19 mouse cellular contexts compared by ENCODE assay signal in the genomic region with DNA sequence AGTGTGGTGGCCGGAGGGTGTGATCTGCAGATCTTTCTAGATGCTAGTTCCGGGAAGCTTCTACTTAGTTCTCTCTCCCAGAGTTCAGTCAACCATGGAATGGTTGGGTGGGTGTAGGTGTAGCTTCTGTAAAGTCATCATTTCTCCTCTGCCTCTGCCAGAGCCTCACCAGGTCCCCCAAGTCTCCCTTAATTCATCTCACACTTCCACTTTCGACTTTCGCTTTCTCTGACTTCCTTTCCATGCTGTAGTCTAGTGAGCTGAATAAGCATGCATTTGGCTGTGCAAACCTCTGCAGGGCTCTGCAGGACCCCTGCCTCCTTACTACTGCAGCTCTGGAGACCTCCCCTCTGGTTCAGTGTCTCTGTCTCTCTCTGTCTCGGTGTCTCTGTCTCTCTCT. TPM values are rescaled to one million over a fixed set of nuclear protein-coding genes. Genes with fewer than 3 reads are reported as not detected.
DNase-seq lines count a peak whose midpoint lies in the region; ATAC-seq and TF ChIP-seq lines count a peak whose summit lies in the region.
"Had no signal": no experiment of that assay in that cellular context is flagged by ENCODE, and none has a peak within 500 bp of the region (broad histone marks: within the 10 kb centered on the region; RNA-seq: fewer than 3 reads in every experiment).

No protein-coding gene starts in this region.

- WGBS in limb, embryonic 15.5 days: 80% methylated on average over 5 of the region's 5 CpGs
- WGBS in limb, embryonic 10.5 days: 86% methylated on average over 5 of the region's 5 CpGs
- whole genome bisulfite sequencing in macrophage (ENCODE audit: missing documents): 25% methylated on average over 5 of the region's 5 CpGs
- 58% methylated on average over 5 of the region's 5 CpGs for WGBS in small intestine, adult 2 months
- 77% methylated on average over 5 of the region's 5 CpGs for WGBS in heart, adult 2 months

- dilution Hi-C loops in CH12.LX (cut with MboI; ENCODE audit: extremely low pct_ligation_motif_present, extremely low pct_unique_long_range_greater_than_20kb, low sequenced_read_pairs): no loop called here

- H3K4me3 ChIP-seq in limb, embryonic 15.5 days: no peak overlapping the region
- H3K4me3 ChIP-seq in limb, embryonic 10.5 days: no peak overlapping the region
- H3K4me3 ChIP-seq in CH12.LX (replicated peaks in 1 of 3; ENCODE audit: low read depth in 2 of 3, low read length in 2 of 3, poor library complexity in 1 of 3) (peak overlapping the region in 1 of 3 experiments; percentile 33), macrophage (ENCODE audit: inconsistent target) (no peak overlapping the region)
- H3K4me3 ChIP-seq in small intestine, adult 2 months (ENCODE audit: low read depth, low read length): no peak overlapping the region
- H3K4me3 ChIP-seq in heart, adult 2 months: no peak overlapping the region
- H3K4me3 ChIP-seq: forebrain, embryonic 13.5 days; hindbrain, embryonic 13.5 days; limb, embryonic 13.5 days had no signal

- TF ChIP-seq CTCF in CH12.LX (conservative IDR thresholded peaks at IDR 0.05 in 1 of 2, IDR thresholded peaks at IDR 0.05 in 1 of 2; ENCODE audit: low read depth in 2 of 2, low read length in 2 of 2): no peak
- no peak for TF ChIP-seq CTCF in small intestine, adult 2 months (IDR thresholded peaks at IDR 0.05; ENCODE audit: extremely low read depth, insufficient read length, insufficient replicate concordance, low read depth, low read length)
- TF ChIP-seq CTCF in heart, adult 2 months (IDR thresholded peaks at IDR 0.05): no peak

- H3K27ac ChIP-seq in limb, embryonic 15.5 days: 0 out of 2 replicates have a peak overlapping the region, but pooled peaks have one; percentile 9
- no peak overlapping the region for H3K27ac ChIP-seq in limb, embryonic 10.5 days
- no peak overlapping the region for H3K27ac ChIP-seq in CH12.LX (ENCODE audit: insufficient read depth, low read depth)
- H3K27ac ChIP-seq in macrophage: peak overlapping the region; percentile 12; the same call in 1 of the 2 replicates
- H3K27ac ChIP-seq in small intestine, adult 2 months (ENCODE audit: insufficient read depth, low read depth, low read length): peak overlapping the region; percentile 8; the same call in 1 of the 2 replicates
- no peak overlapping the region for H3K27ac ChIP-seq in heart, adult 2 months
- H3K27ac ChIP-seq: forebrain, embryonic 13.5 days; hindbrain, embryonic 13.5 days had no signal

- no peak for TF ChIP-seq POLR2A in CH12.LX (IDR thresholded peaks at IDR 0.05; ENCODE audit: low read depth, low read length)
- TF ChIP-seq POLR2A in small intestine, adult 2 months (IDR thresholded peaks at IDR 0.05; ENCODE audit: low read depth, low read length): no peak
- TF ChIP-seq POLR2A in heart, adult 2 months (IDR thresholded peaks at IDR 0.05; ENCODE audit: insufficient read depth, low read depth, low read length): no peak

- no peaks in the 10 kb centered on the region for H3K9me3 ChIP-seq in limb, embryonic 15.5 days
- no peaks in the 10 kb centered on the region for H3K9me3 ChIP-seq in limb, embryonic 10.5 days (replicated peaks)
- H3K9me3 ChIP-seq in CH12.LX (replicated peaks; ENCODE audit: low read length): no peaks in the 10 kb centered on the region
- H3K9me3 ChIP-seq: forebrain, embryonic 13.5 days; G1E; hindbrain, embryonic 13.5 days; limb, embryonic 13.5 days had no signal

- TF ChIP-seq EP300 in CH12.LX (IDR thresholded peaks at IDR 0.05; ENCODE audit: low read length): no peak; the same call in 1 of the 2 replicates
- TF ChIP-seq EP300 in heart, adult 2 months (IDR thresholded peaks at IDR 0.05; ENCODE audit: insufficient read depth, low read depth, low read length): no peak

- ATAC-seq in limb, embryonic 15.5 days (ENCODE audit: insufficient number of reproducible peaks, low FRiP score, low TSS enrichment, low read depth): no peak

- peaks cover 24% of the 10 kb centered on the region for H3K4me1 ChIP-seq in limb, embryonic 15.5 days
- peaks cover 8% of the 10 kb centered on the region for H3K4me1 ChIP-seq in limb, embryonic 10.5 days
- H3K4me1 ChIP-seq in CH12.LX (ENCODE audit: control insufficient read depth in 1 of 2, insufficient read depth in 2 of 2): peaks cover 5 to 26% of the 10 kb centered on the region in 2 experiments
- peaks cover 16% of the 10 kb centered on the region for H3K4me1 ChIP-seq in small intestine, adult 2 months (ENCODE audit: control insufficient read depth, insufficient read depth, insufficient read length, low read length)
- no peaks in the 10 kb centered on the region; the same call in 1 of the 2 replicates for H3K4me1 ChIP-seq in heart, adult 2 months (ENCODE audit: control insufficient read depth, insufficient read depth, low read length)
- H3K4me1 ChIP-seq: hindbrain, embryonic 13.5 days had no signal

- no peak for TF ChIP-seq RAD21 in CH12.LX (IDR thresholded peaks at IDR 0.05; ENCODE audit: low read depth, low read length)

- no peaks in the 10 kb centered on the region for H3K79me2 ChIP-seq in CH12.LX (replicated peaks; ENCODE audit: control insufficient read depth, extremely low read depth, insufficient read depth, poor library complexity, severe bottlenecking)
- H3K79me2 ChIP-seq in macrophage (ENCODE audit: inconsistent target): no peaks in the 10 kb centered on the region
- no peaks in the 10 kb centered on the region for H3K79me2 ChIP-seq in heart, adult 2 months (replicated peaks; ENCODE audit: control insufficient read depth, insufficient read depth, low read length)

- H3K27me3 ChIP-seq in limb, embryonic 15.5 days: no peaks in the 10 kb centered on the region
- no peaks in the 10 kb centered on the region for H3K27me3 ChIP-seq in limb, embryonic 10.5 days (ENCODE audit: low read depth, poor library complexity, severe bottlenecking)
- no peaks in the 10 kb centered on the region for H3K27me3 ChIP-seq in CH12.LX (replicated peaks)
- H3K27me3 ChIP-seq in small intestine, adult 2 months (ENCODE audit: control insufficient read depth, insufficient read depth, low read length): no peaks in the 10 kb centered on the region
- no peaks in the 10 kb centered on the region for H3K27me3 ChIP-seq in heart, adult 2 months (ENCODE audit: control insufficient read depth, insufficient read depth, low read length)
- H3K27me3 ChIP-seq: forebrain, embryonic 13.5 days; hindbrain, embryonic 13.5 days; limb, embryonic 13.5 days had no signal

- no peak for DNase-seq in limb, embryonic 10.5 days (ENCODE audit: low spot score)
- peak; percentile 60 for DNase-seq in CH12.LX (ENCODE audit: extremely low read depth)
- no peak for DNase-seq in right cerebral cortex, postnatal 25 days
- DNase-seq in heart, adult 2 months: no peak
- no peak for DNase-seq in layer of hippocampus, adult 11-12 months (ENCODE audit: low spot score)
- DNase-seq: adrenal gland, postnatal 25 days; cerebellum, adult 9-11 months; heart, adult 18-20 months; kidney, adult 2 months; lung, adult 18-20 months; lung, postnatal 36 days; midbrain, embryonic 14.5 days had no signal

- in situ Hi-C loops in CH12.LX (cut with MboI; ENCODE audit: low pct_ligation_motif_present, low pct_unique_long_range_greater_than_20kb, low sequenced_read_pairs): loop anchor here (5.0 kb wide), 1 partner anchor 33 kb away; the partner anchor contains the start of gene Tmsb10

- no peak overlapping the region for H3K4me2 ChIP-seq in limb, embryonic 15.5 days
- peak overlapping the region; percentile 85 for H3K4me2 ChIP-seq in CH12.LX (ENCODE audit: insufficient read depth, low read depth, poor library complexity, severe bottlenecking)
- H3K4me2 ChIP-seq: forebrain, embryonic 13.5 days; hindbrain, embryonic 13.5 days; limb, embryonic 13.5 days had no signal

- H3K9ac ChIP-seq in limb, embryonic 15.5 days: no peak overlapping the region
- H3K9ac ChIP-seq in CH12.LX (ENCODE audit: insufficient read depth, low read depth): no peak overlapping the region
- no peak overlapping the region for H3K9ac ChIP-seq in heart, adult 2 months (ENCODE audit: low read depth, low read length)
- H3K9ac ChIP-seq: forebrain, embryonic 13.5 days; hindbrain, embryonic 13.5 days; limb, embryonic 13.5 days had no signal

- intact Hi-C loops in heart, adult 2 months (cut with DNase I): no loop called here

- no peaks in the 10 kb centered on the region for H3K36me3 ChIP-seq in limb, embryonic 15.5 days
- H3K36me3 ChIP-seq in limb, embryonic 10.5 days: no peaks in the 10 kb centered on the region
- H3K36me3 ChIP-seq in CH12.LX (replicated peaks in 1 of 2; ENCODE audit: control insufficient read depth in 1 of 2, insufficient read depth in 1 of 2, low read length in 1 of 2) (no peaks in the 10 kb centered on the region), macrophage (ENCODE audit: inconsistent target) (no peaks in the 10 kb centered on the region)
- no peaks in the 10 kb centered on the region for H3K36me3 ChIP-seq in small intestine, adult 2 months (ENCODE audit: control insufficient read depth, insufficient read depth, low read length)
- no peaks in the 10 kb centered on the region for H3K36me3 ChIP-seq in heart, adult 2 months (ENCODE audit: control insufficient read depth, insufficient read depth, low read length)
- H3K36me3 ChIP-seq: G1E; hindbrain, embryonic 13.5 days; limb, embryonic 13.5 days had no signal

TF ChIP-seq in CH12.LX, 34 proteins besides CTCF, POLR2A, EP300 and RAD21:
- TF ChIP-seq KAT2A (IDR thresholded peaks at IDR 0.05; ENCODE audit: insufficient replicate concordance, low read length) (no peak), JUND (conservative IDR thresholded peaks at IDR 0.05; ENCODE audit: low read depth, low read length) (no peak), MAFK (IDR thresholded peaks at IDR 0.05; ENCODE audit: insufficient replicate concordance, low read length) (0 out of 2 replicates have a peak, but pooled peaks have one; percentile 33), IRF4 (IDR thresholded peaks at IDR 0.05; ENCODE audit: low read depth, low read length) (peak; percentile 66), SMC3 (IDR thresholded peaks at IDR 0.05; ENCODE audit: low read depth, low read length) (no peak)

RNA-seq across cellular contexts. Expression of gene Tmsb10, which starts 31.7 kb away (rescaled TPM):
- 1,634 and 1,767 TPM in 2 replicates for polyA plus RNA-seq in limb, embryonic 15.5 days (2015; fragmentation: Nextera tagmentation; extraction: Ambion mirVana)
- polyA plus RNA-seq in limb, embryonic 10.5 days (2016; fragmentation: Nextera tagmentation; extraction: Ambion mirVana): 2,907 and 3,028 TPM in 2 replicates
- 223 and 253 TPM in 2 replicates for total RNA-seq in CH12.LX (2012; rRNA removed)
- total RNA-seq in CH12.LX (2014; rRNA removed): 277 and 379 TPM in 2 replicates
- 479 and 722 TPM in 2 replicates for polyA plus RNA-seq in CH12.LX (2012; ENCODE audit: insufficient read length, low read depth)
- total RNA-seq in macrophage (2018; cell fraction: chromatin; rRNA removed): 100 to 1,000 TPM in 5 of 26 experiments, 10 to 100 TPM in 21; 25.9 to 371 (median 55.7) TPM
- 1,000 to 10,000 TPM in 24 of 26 experiments, 100 to 1,000 TPM in 2; 980 to 3,153 (median 1,603) TPM for total RNA-seq in macrophage (2018; cell fraction: cytosol; rRNA removed)
- total RNA-seq in macrophage (2018; cell fraction: nucleus; rRNA removed): 100 to 1,000 TPM in 25 of 26 experiments, 10 to 100 TPM in 1; 81.9 to 542 (median 303) TPM
- 1,065 to 2,086 TPM (median 1,228 TPM) in 3 replicates for polyA plus RNA-seq in macrophage (2018)
- 16.5 and 30.4 TPM in 2 replicates for polyA plus RNA-seq in small intestine, adult 2 months (2012; rRNA removed)
- 10 to 100 TPM; 73.8 to 96.5 TPM for total RNA-seq in heart, adult 2 months (2021)
- 29.8 and 36.4 TPM in 2 replicates for polyA plus RNA-seq in heart, adult 2 months (2012; rRNA removed)

Comparison
In these comparisons a context has a peak if more than half of its experiments do, and no peak if none do; other contexts are left out.
1. H3K27ac ChIP-seq: peak in limb, embryonic 15.5 days (single experiment), macrophage (single experiment) and small intestine, adult 2 months (single experiment); none in limb, embryonic 10.5 days (single experiment), CH12.LX (single experiment) and heart, adult 2 months (single experiment).
2. RNA of gene Tmsb10, which starts 31.7 kb away (polyA plus RNA-seq): 2,907 to 3,028 TPM in limb, embryonic 10.5 days, 1,065 to 2,086 TPM in macrophage, 1,634 to 1,767 TPM in limb, embryonic 15.5 days and 479 to 722 TPM in CH12.LX; 16.5 to 30.4 TPM in small intestine, adult 2 months and 29.8 to 36.4 TPM in heart, adult 2 months; every median in the first group is over 10 times any median in the second.